Mouse (Mus musculus) mouse trophoblast stem cell (cell line): ENCODE data around the gene Olfr543.
"Not testable (repeated sequence)": the region's sequence is repeated elsewhere in the genome, so short reads cannot be mapped to it uniquely, and the experiment has no call there.

Experiments used
- in situ Hi-C, 2 experiments: fragments of 300-500 bp; cut with MseI, MboI; formaldehyde crosslinking; loops; 2 replicates in 1 of 2; 3 replicates in 1 of 2; pipeline ENCODE4 v1.15.1; 2025

Gene Olfr543

DNA sequence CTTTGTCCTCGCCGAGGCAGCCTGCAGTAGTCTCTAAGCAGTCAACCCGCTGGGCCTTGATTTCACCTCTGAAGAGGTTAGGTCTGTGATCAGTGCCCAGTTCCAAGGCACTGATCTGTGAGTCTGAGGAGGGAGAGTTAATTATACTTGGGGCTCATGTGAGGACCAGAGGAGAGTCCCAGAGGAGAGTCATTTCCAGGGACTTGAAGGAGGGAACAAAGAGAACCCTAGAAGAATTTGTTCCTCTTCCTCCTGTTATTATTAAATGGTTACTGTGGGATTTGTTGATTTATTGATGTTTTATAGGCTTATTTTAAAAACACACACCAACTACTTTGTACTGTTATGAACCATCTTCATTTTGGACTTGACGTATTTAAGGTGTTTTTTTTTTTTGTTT lies at the start of gene Olfr543:
Olfr543 (minus strand) TSS at position 101 of the 400 bp plus-strand sequence.
- in situ Hi-C loops, result no loop called here

DNA sequence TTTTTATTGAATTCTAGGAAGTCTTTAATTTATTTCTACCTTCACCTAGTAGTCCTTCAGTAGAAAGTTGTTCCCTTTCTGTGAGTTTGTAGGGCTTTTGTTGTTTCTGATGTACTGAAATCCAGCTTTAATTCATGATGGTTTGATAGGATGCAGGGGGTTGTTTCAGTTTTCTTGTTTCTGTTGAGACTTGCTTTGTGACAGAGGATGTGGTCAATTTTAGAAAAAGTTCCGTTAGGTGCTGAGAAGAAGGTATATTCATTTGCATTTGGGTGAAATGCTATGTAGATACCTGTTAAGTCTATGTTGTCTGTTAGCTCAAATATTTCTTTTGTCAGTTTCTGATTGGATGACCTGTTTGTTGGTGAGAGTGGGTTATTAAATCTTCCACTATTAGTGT lies 47.6 kb upstream of the Olfr543 start:
- in situ Hi-C loops, result no loop called here

DNA sequence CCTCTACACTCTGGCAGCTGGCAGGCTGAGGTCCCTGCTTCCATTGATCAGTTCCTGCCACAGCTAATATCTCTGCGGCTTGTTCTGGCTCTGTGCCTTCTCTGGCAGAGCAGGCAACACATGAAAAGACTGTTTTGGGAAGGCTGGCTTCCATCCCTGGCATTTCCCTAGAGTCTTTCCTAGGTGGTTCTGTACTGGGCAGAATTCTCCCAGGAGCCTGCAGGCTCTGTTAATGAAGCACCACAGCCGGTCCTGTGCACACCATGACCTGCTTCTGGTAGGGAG lies 35.5 kb upstream of the Olfr543 start:
- in situ Hi-C loops, result loop anchor here (10.0 kb wide), 2 partner anchors 118 to 398 kb away; partner anchors contain the start of genes Olfr571 (in 2 of the 2) and Olfr554 (in 1 of the 2)

DNA sequence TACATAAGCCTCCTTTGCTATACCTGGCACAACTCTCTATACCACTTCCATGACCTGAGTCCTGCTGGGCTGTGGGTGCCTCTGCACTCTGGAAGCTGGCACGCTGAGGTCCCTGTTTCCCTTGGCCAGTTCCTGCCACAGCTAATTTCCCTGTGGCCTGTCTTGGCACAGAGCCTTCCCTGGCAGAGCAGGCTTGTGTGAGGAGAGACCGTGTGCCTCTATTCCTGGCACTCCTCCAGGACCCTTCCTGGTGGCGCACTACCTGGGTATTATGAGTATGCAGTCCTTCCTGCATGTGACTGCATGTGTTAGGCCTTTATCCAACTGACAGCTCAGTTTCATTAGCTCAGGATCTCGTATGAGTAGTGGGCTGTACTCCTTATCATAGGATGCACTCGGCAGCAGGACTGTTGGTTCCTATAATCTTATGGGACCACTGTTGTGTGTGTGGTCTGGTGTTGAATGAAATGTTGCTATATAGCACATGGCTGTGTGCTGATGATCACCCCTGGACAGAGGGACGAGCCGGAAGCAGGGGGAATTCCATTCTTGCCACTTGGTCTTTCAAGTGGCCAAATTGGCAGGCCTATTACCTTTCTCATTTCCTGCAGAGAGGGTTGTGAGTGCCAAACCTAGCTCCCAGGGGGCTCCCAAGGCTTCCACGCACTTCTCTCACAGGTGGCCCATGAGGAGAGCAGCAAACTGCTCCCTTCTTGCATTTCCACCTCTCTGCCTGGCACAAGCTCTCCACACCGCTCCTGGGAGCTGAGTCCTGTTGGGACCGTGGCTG lies 35.0 kb upstream of the Olfr543 start:
- in situ Hi-C loops, result loop anchor here (10.0 kb wide), 2 partner anchors 118 to 398 kb away; partner anchors contain the start of genes Olfr571 (in 2 of the 2) and Olfr554 (in 1 of the 2)

- in situ Hi-C loops, result loop anchor here (5.0 to 10.0 kb wide), 3 partner anchors 121 to 401 kb away; partner anchors contain the start of genes Olfr554 (in 2 of the 2) and Olfr571 (in 2 of the 2)
Observed at GRCm38 (mm10) chr7:102514144-102514543, 32.7 kb upstream of the Olfr543 start.

DNA sequence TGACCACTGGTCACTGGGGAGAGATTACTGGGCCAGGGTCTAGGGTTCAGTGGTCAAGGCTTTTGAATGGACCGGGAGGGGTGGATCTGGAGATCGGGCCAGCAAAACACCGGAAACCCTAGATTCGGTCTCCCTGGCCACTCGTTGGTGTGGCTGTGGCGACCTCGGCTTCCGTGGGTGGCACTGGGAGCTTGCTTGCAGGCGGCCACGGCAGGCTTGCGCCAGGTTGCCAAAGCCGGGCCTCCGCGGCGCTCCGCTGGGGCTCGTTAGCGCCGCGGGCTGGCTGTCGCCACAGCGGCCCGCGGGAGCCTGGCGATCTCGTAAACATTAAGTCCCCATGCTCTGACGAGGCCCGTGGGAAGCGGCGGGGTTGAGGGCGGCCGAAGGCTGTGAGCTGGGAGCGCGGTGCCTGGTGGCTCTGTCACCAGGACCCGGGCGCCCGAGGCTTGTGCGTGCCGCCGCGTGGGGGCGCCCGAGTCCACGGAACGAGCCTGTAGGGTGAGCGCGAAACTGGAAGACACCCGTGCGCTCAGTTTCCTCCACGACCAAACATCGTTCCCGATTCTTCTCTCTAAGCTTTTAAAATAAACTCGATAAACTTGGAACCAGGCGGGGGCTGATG lies 31.4 kb upstream of the Olfr543 start:
- in situ Hi-C loops, result loop anchor here (5.0 to 10.0 kb wide), 3 partner anchors 122 to 402 kb away; partner anchors contain the start of genes Olfr554 (in 2 of the 2) and Olfr571 (in 2 of the 2)

DNA sequence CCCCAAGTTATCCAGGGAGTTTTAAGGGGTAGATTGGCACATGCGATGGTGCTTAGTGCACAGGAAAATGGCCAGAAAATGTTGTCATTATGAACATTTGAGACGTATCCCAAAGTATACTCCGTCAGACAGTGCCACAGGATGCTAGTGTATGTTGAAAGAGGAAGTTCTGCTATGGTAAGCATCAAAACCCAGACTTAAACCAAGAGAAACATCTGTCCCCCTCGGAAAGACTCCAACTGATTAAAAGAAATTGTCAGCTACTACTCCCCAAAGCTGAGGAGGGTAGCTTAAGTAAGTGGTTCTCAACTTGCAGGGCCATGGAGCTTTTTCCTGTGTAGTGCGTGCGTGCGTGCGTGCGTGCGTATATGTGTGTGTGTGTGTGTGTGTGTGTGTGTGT lies 30.4 kb upstream of the Olfr543 start:
- in situ Hi-C loops, result loop anchor here (5.0 to 10.0 kb wide), 3 partner anchors 123 to 403 kb away; partner anchors contain the start of genes Olfr554 (in 2 of the 2) and Olfr571 (in 2 of the 2)

DNA sequence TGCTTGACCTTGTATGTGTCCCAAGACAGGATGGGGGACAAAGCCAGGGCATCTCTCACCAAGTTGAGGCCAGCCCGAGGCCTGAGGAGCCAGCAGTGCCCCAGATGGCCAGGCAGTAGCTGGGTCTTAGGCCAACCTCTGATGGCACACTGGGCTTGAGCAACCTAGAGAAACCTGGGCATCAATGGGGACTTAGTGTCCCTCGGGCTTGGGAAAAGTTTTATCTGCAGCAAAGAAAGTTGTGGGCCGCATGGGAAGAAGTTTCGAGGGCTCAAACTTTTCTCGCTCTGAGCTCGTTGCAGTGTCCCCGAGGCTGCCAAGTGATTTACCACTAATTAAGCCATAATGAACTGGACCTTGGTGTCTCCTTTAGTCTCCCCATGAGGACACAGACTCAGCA lies 28.2 kb upstream of the Olfr543 start:
- in situ Hi-C loops, result loop anchor here (5.0 to 10.0 kb wide), 3 partner anchors 125 to 405 kb away; partner anchors contain the start of genes Olfr554 (in 2 of the 2) and Olfr571 (in 2 of the 2)

DNA sequence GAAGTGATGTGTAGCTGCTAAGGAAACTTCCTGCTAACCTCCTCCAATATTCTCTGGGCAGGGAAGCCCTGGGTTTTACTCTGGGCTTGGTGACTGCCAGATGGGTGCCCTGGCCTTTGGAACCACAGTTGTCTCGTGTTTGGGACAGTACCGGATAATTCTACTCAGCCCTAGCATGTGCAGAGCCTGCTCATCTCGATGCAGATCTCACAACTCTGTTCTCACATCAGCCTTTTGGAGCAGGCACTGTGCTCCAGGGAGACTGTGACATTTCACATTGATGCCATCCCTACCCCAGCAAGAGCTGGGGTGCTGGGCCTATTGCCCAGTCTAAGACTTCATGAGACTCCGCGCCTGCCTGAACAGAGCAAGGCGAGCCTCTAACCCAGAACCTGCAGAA lies 27.2 kb upstream of the Olfr543 start:
- in situ Hi-C loops, result no loop called here

GRCm38 (mm10) chr7:102508066-102508465 lies 26.6 kb upstream of the Olfr543 start:
- in situ Hi-C loops, result no loop called here

GRCm38 (mm10) chr7:102506848-102507247 lies 25.4 kb upstream of the Olfr543 start:
- in situ Hi-C loops, result no loop called here

DNA sequence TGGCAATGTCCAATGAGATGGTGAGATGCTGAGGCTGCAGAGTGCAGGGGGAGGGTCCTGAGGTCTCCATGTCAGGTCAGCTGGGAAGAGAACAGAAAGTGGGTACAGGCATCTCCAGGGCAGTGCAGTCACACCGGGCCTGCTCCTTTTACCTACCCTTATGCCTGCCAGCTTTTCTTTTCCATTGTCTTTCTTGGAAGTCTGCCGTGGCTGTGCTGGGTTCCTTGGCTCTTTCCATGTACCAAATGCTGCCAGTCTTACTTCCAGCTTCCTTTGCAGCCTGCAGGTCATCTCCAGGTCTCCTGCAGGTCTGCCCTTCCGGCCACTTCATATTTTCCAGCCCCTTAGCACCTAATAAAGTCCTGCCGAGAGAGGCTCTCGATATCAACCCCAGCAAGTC lies 20.5 kb upstream of the Olfr543 start:
- in situ Hi-C loops, result no loop called here

GRCm38 (mm10) chr7:102499473-102499872 lies 18.0 kb upstream of the Olfr543 start, which contains the start of gene Olfr545:
TSS of gene Olfr545 (minus strand) at chr7:102499573.
- in situ Hi-C loops, result no loop called here

GRCm38 (mm10) chr7:102494416-102494815 lies 12.9 kb upstream of the Olfr543 start:
- in situ Hi-C loops, result not testable (repeated sequence)

DNA sequence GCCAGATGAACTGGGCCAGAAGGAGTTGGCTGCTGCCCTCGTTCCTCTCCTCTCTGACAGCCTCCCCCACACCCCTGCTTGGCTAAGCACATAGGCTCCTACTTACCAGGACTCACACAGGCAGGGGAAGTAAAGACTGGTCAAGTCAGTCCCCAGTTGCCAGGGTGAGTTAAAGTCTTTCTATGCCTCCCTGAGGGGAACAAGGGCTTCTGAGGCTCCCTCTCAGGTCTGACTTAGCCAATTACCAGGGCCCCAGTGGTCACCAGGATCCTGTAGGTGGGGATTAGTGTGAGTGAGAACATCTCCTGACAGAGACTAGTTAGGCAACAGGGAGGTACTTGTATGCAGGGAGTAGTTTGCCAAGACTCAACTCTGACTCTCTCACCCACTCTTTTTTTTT lies 6.7 kb upstream of the Olfr543 start, which contains the start of gene Olfr544:
Olfr544 (minus strand) TSS at position 153 of the 400 bp plus-strand sequence.
- in situ Hi-C loops, result no loop called here

DNA sequence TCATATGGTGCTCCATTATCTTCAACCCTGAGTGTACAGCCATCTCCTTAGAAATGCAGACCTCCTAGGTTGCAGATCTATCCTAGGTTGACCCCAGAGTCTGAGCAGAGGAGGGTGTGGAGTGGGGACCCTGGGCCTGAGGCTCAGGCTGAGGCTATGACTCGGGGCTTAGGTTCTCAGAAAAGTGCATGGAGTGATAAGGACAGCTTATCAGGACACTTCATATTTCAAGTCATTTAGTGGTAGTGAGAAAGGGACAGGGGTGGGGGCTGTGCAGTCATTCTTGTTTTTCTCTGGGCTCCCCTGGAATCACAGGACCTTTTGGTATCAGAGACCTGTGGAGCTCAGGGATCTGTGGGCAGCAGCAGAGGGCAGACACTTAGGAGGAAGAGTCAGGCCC lies 4.6 kb upstream of the Olfr543 start:
- in situ Hi-C loops, result no loop called here

- in situ Hi-C loops, result not testable (repeated sequence)
Observed at GRCm38 (mm10) chr7:102484766-102485165, 3.3 kb upstream of the Olfr543 start.

DNA sequence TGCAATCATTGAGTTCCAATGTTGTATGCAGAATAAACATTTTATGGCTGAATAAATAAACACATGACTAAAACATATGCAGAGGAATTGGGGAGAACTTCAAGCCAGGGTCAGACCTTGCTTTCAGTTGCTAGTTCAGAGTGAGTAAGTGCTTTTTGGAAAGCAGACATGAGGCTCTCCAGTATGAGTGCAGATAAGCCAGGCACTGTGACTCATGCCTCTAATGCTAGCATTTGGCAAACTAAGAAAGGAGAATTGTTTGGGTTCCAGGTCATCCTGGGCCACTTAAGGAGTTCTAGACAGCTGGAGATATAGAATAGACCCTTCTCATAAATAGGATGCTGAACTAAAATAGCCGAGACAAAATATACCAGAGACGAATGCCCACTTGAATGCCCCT lies 2.2 kb upstream of the Olfr543 start:
- in situ Hi-C loops, result no loop called here

DNA sequence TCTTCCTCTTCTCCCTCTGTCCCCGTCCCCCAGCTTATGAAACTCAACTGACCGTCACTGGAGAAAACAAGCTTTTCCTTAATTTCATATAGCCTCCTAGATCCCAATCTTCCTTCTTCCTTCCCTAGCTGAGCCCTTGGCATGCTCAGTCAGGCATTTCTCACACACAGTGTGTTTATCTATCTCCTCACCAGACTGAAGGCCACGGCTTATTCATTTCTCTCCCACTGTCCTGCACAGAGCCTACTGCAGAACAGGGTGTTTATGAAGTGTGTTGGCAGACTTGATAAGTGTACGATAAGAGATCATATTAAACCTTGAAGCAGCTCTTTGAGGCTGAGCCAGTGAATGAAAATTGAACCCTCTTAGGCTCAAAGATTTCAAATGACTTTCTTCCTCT lies 658 bp downstream of the Olfr543 start:
- in situ Hi-C loops, result no loop called here

- in situ Hi-C loops, result no loop called here
Observed at GRCm38 (mm10) chr7:102479368-102480078, 2.0 kb downstream of the Olfr543 start.

- in situ Hi-C loops, result no loop called here
Observed at GRCm38 (mm10) chr7:102478926-102479325, 2.6 kb downstream of the Olfr543 start.

DNA sequence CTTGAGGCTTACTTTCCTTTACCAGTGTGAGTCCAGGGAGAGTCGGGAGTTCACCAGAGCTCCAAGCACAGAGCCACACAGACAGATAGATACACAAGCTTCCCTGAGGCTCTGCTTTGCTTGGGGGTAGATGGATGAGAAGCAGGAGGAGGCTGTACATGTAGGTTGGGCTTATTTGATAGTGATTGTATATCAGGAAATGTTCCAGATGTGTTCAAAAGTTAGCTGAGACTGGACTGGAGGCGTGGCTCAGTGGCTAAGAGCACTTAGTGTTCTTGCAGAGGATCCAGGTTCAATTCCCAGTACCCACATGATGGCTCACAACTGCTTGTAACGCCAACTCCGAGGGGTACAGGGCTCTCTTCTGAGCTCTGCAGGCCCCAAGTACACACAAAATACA lies 3.1 kb downstream of the Olfr543 start:
- in situ Hi-C loops, result no loop called here
